Mouse (Mus musculus) liver (tissue): ENCODE data around the gene Gtf2a2.
A peak's percentile ranks its signal among the peaks of the same experiment; 100 is the strongest.

Experiments
- DNase-seq: peaks from one replicate; pipeline ENCODE4 v3.0.0-alpha.2; 2020; ENCODE audit warnings: mixed read lengths

Gene Gtf2a2

GRCm38 (mm10) chr9:70012408-70012901 lies at the start of gene Gtf2a2:
Gene Gtf2a2 (plus strand): TSS chr9:70012550.
- peak; percentile 96 for DNase-seq

- no peak for DNase-seq
Measured at GRCm38 (mm10) chr9:69964370-69964769, 48.0 kb upstream of the Gtf2a2 start.

GRCm38 (mm10) chr9:69985526-69985925 lies 26.8 kb upstream of the Gtf2a2 start:
- no peak for DNase-seq

GRCm38 (mm10) chr9:69986063-69986462 lies 26.3 kb upstream of the Gtf2a2 start:
- DNase-seq = no peak

GRCm38 (mm10) chr9:69986571-69986970 lies 25.8 kb upstream of the Gtf2a2 start:
- no peak for DNase-seq

GRCm38 (mm10) chr9:69987579-69987978 lies 24.8 kb upstream of the Gtf2a2 start:
- peak; percentile 46 for DNase-seq

- no peak for DNase-seq
Measured at GRCm38 (mm10) chr9:69988706-69989302, 23.5 kb upstream of the Gtf2a2 start.

GRCm38 (mm10) chr9:69989303-69990121 lies 22.8 kb upstream of the Gtf2a2 start, which contains the start of gene Bnip2:
Gene Bnip2 (plus strand): TSS chr9:69989466.
- peak; percentile 97 for DNase-seq

GRCm38 (mm10) chr9:69990346-69990745 lies 22.0 kb upstream of the Gtf2a2 start:
- DNase-seq = no peak

- peak; percentile 17 for DNase-seq
Measured at GRCm38 (mm10) chr9:69992841-69993277, 19.5 kb upstream of the Gtf2a2 start.

- DNase-seq = no peak
Measured at GRCm38 (mm10) chr9:69993479-69993878, 18.9 kb upstream of the Gtf2a2 start.

- DNase-seq = no peak
Measured at GRCm38 (mm10) chr9:69994547-69994946, 17.8 kb upstream of the Gtf2a2 start.

- no peak for DNase-seq
Measured at GRCm38 (mm10) chr9:69999318-69999717, 13.0 kb upstream of the Gtf2a2 start.

GRCm38 (mm10) chr9:70003516-70003915 lies 8.8 kb upstream of the Gtf2a2 start:
- no peak for DNase-seq

- no peak for DNase-seq
Measured at GRCm38 (mm10) chr9:70006984-70007383, 5.4 kb upstream of the Gtf2a2 start.

- DNase-seq = no peak
Measured at GRCm38 (mm10) chr9:70007506-70008248, 4.7 kb upstream of the Gtf2a2 start.

- DNase-seq = peak; percentile 12
Measured at GRCm38 (mm10) chr9:70009754-70010304, 2.5 kb upstream of the Gtf2a2 start.

GRCm38 (mm10) chr9:70010781-70011473 lies 1.4 kb upstream of the Gtf2a2 start:
- no peak for DNase-seq

GRCm38 (mm10) chr9:70011537-70012407 lies 578 bp upstream of the Gtf2a2 start:
- DNase-seq = no peak

GRCm38 (mm10) chr9:70015632-70016031 lies 3.3 kb downstream of the Gtf2a2 start:
- no peak for DNase-seq

- DNase-seq = no peak
Measured at GRCm38 (mm10) chr9:70018879-70019278, 6.5 kb downstream of the Gtf2a2 start.
